9 mouse cellular contexts compared by ENCODE assay signal in genomic region chr3:108510716-108511483, GRCm38 (mm10). TPM values are rescaled to one million over a fixed set of nuclear protein-coding genes. Genes with fewer than 3 reads are reported as not detected.
DNase-seq lines count a peak whose midpoint lies in the region; ATAC-seq lines count a peak whose summit lies in the region.
"Had no signal": no experiment of that assay in that cellular context is flagged by ENCODE, and none has a peak within 500 bp of the region (broad histone marks: within the 10 kb centered on the region; RNA-seq: fewer than 3 reads in every experiment).

No protein-coding gene starts in this region.

- no peak overlapping the region for H3K4me3 ChIP-seq in hindbrain, embryonic 11.5 days (ENCODE audit: low read depth, low read length)

- peak; percentile 56 for ATAC-seq in hindbrain, embryonic 11.5 days (ENCODE audit: low FRiP score)
- ATAC-seq in activated CD4-positive, CD25-positive, alpha-beta regulatory T cell, adult 4 months: no peak

- H3K27me3 ChIP-seq in hindbrain, embryonic 11.5 days (ENCODE audit: control insufficient read depth, insufficient read depth, low read length): no peaks in the 10 kb centered on the region

- peak; percentile 84 for DNase-seq in retina, postnatal 1 day
- no peak for DNase-seq in retina, embryonic 14.5 days (ENCODE audit: low spot score)
- peak; percentile 23 for DNase-seq in hindbrain, embryonic 11.5 days (ENCODE audit: low spot score)
- DNase-seq in layer of hippocampus, postnatal 14 days (ENCODE audit: low spot score in 2 of 2): peak; percentile 32 to 58
- DNase-seq in right cerebral cortex, postnatal 4 days: peak; percentile 43
- no peak for DNase-seq in heart, adult 9 months (ENCODE audit: low spot score in 2 of 2)

- no peak overlapping the region for H3K9ac ChIP-seq in hindbrain, embryonic 11.5 days (ENCODE audit: low read depth, low read length)

- H3K9me3 ChIP-seq in hindbrain, embryonic 11.5 days (ENCODE audit: control insufficient read depth, low read length): no peaks in the 10 kb centered on the region

- no peaks in the 10 kb centered on the region for H3K36me3 ChIP-seq in hindbrain, embryonic 11.5 days (ENCODE audit: control insufficient read depth, insufficient read depth, low read length)

- H3K4me2 ChIP-seq in hindbrain, embryonic 11.5 days (replicated peaks; ENCODE audit: low read depth, low read length): no peak overlapping the region
- H3K4me2 ChIP-seq: heart, embryonic 11.5 days had no signal

- WGBS in hindbrain, embryonic 11.5 days: 22% methylated on average over 9 of the region's 9 CpGs

- no peaks in the 10 kb centered on the region for H3K4me1 ChIP-seq in hindbrain, embryonic 11.5 days (replicated peaks; ENCODE audit: control insufficient read depth, insufficient read depth, low read length)

- H3K27ac ChIP-seq in hindbrain, embryonic 11.5 days (ENCODE audit: low read depth, low read length): peak overlapping the region; percentile 30; the same call in 1 of the 2 replicates

RNA-seq across cellular contexts. Expression of gene 1700013F07Rik, which starts 23.1 kb away (rescaled TPM):
- 0.68 and 1.6 TPM in 2 replicates for polyA plus RNA-seq in hindbrain, embryonic 11.5 days (2014; fragmentation: Nextera tagmentation; extraction: Ambion mirVana)
- 1 to 10 TPM; 2.0 to 2.9 TPM for total RNA-seq in layer of hippocampus, postnatal 14 days (2021)
- not detected for polyA plus RNA-seq in activated CD4-positive, CD25-positive, alpha-beta regulatory T cell, adult 4 months (2017; shearing (Covaris generic))
- polyA plus RNA-seq: embryonic facial prominence, embryonic 11.5 days; heart, embryonic 11.5 days had no signal

RNA-seq across cellular contexts. Expression of gene 5330417C22Rik, which starts 25.4 kb away (rescaled TPM):
- 3.0 and 3.5 TPM in 2 replicates for polyA plus RNA-seq in hindbrain, embryonic 11.5 days (2014; fragmentation: Nextera tagmentation; extraction: Ambion mirVana)
- total RNA-seq in layer of hippocampus, postnatal 14 days (2021): 10 to 100 TPM; 17.1 to 19.7 TPM
- polyA plus RNA-seq in activated CD4-positive, CD25-positive, alpha-beta regulatory T cell, adult 4 months (2017; shearing (Covaris generic)): 1 to 10 TPM; 1.2 to 1.4 TPM

RNA-seq across cellular contexts. Expression of gene Tmem167b, which starts 51.4 kb away (rescaled TPM):
- 54.0 and 57.4 TPM in 2 replicates for polyA plus RNA-seq in hindbrain, embryonic 11.5 days (2014; fragmentation: Nextera tagmentation; extraction: Ambion mirVana)
- total RNA-seq in layer of hippocampus, postnatal 14 days (2021): 10 to 100 TPM; 44.4 to 45.3 TPM
- polyA plus RNA-seq in activated CD4-positive, CD25-positive, alpha-beta regulatory T cell, adult 4 months (2017; shearing (Covaris generic)): 10 to 100 TPM; 26.1 to 27.0 TPM

Comparison
In these comparisons a context has a peak if more than half of its experiments do, and no peak if none do; other contexts are left out.
1. DNase-seq: peak in retina, postnatal 1 day (single experiment), hindbrain, embryonic 11.5 days (single experiment), layer of hippocampus, postnatal 14 days (2 of 2) and right cerebral cortex, postnatal 4 days (single experiment); none in retina, embryonic 14.5 days (single experiment) and heart, adult 9 months (0 of 2).